Mouse (Mus musculus): ENCODE data around the gene Mef2a. TPM values are rescaled to one million over a fixed set of nuclear protein-coding genes. Genes with fewer than 3 reads are reported as not detected.

Mef2a gene
- total RNA-seq, 2 experiments from 2014 or later: 60.9 to 69.3 TPM

DNA sequence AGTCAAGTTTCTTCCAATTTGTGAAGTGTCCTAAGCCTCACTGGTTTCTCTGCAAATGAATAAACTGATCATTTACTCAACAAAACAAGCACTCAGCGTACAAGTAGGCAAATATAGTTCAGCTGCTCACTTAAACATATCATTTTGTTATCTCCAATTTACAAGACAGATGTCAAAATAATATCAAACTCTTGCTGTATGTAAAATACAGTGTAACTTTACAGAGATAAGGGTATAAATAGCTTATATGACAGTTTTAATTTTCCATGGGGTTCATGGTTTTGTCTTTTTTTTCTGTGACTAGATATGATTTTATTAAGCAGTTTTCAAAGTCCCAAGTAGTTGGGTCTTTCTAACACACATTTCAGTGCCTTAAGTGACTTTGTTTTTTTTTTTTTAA, 127.4 kb downstream of the Mef2a start:
- no peak for DNase-seq

DNA sequence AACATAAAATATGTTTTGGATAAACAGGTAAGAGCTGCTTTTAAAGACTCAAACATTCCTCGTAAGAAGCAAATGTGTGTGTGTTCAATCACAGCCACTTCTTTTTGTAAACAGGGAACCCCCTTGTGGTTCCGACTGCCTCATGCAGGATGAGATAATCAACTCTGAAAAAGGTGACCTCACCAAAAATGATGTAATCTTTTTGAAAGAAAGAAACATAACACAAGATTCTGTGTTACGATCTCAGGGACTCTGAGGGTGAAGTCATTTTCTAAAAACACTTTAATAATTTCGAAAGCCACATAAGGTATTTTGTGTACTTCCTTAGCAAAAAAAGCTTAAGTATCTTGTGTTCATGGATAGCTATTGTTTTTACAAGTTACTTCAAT, 128.8 kb downstream of the Mef2a start:
- no peak for DNase-seq

DNA sequence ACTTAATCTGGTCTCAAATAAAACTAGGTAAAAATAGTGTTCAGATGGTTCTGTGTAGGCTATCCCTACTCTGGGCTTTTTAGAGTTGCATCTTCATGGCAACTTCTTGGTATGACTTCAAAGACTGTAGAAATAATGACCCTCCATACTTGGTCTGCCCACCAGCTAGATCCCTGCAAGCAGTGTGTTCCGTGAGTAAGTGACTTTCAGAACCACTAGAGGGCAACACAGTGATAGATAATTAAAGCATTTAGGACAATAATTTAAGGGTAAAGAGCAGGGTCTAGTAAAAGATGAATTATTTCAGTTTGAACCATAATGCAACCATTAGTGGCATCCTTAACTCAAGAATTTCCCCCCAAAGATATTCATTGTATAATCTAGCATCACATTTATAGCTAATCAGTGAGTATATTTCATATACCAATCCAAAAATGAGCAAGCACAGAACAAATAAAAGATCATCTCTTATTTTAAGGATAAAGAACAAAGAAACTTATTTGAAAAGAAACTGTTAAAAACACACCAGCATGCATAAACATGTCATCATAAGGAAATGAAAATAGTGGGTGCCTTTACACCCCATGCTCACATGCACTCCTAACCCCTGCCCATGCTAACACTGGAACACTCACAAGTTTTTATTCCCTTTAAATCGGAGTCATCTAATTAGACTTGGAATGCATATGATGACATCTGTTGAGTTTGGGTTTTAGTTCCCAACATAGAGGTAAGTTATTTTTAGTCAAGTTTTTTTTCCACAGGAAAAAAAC, 129.4 kb downstream of the Mef2a start:
- no peak for DNase-seq

DNA sequence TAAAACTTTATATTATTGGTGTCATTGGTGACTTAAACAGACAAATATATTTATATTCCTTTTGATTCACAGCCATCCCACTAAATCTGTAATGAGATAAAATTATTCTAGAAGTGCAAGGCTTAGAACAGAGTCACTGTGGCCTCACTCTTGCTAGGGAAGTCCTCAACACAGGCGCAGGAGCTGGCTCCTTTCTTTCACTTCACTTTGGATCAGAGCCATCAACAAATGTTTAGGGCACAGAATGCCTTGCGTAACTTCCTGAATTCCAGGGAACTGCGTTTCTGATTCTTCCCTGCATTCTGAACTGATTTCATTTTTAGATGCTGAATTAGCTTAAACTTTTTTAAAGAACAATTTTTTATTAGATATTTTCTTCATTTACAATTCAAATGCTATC, 130.7 kb downstream of the Mef2a start:
- no peak for DNase-seq

GRCm38 (mm10) chr7:67237752-67238151, 134.9 kb downstream of the Mef2a start:
- no peak for DNase-seq

GRCm38 (mm10) chr7:67236351-67236750, 136.3 kb downstream of the Mef2a start:
- DNase-seq: no peak

DNA sequence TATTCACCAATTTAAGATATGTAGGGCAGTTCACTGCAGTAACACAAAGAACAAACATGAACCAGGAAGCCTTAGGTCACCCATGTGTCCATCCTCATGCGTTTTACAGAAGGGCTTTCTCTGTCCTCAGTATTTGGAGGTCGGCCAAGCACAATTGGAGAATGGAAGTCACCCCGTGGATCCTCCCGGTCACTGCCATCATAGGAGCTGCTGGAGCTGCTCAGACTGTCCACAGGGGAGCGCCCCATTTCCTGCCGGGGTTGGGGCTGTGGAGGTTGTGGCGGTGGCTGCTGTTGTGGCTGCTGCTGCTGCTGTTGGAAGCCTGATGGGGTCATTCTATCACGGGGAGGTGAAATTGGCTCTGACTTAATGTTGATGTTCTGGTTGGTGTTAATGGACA, 137.9 kb downstream of the Mef2a start:
- no peak for DNase-seq

- no peak for DNase-seq
Observed at GRCm38 (mm10) chr7:67232504-67232903, 140.2 kb downstream of the Mef2a start.

- DNase-seq: no peak
Observed at GRCm38 (mm10) chr7:67230640-67231140, 142.0 kb downstream of the Mef2a start.

DNA sequence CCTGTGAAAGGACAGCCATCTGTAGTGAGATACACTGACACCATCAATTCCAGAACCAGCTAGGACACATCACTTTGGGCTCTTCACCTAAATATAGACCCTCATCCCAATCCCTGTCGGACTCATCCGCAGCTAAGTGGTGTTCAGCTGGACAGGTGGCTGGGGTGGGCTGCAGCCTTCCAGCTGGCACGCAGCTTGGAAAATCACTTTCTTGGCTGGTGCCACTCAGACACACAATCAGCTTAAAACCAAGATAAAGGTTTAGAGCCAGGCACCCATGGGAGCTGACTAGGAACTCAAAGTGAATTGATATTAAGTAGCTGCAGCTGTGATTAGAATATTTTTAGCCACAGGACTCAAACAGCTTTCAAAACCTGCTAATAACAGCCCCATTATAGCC, 142.4 kb downstream of the Mef2a start:
- DNase-seq: peak; percentile 45

DNA sequence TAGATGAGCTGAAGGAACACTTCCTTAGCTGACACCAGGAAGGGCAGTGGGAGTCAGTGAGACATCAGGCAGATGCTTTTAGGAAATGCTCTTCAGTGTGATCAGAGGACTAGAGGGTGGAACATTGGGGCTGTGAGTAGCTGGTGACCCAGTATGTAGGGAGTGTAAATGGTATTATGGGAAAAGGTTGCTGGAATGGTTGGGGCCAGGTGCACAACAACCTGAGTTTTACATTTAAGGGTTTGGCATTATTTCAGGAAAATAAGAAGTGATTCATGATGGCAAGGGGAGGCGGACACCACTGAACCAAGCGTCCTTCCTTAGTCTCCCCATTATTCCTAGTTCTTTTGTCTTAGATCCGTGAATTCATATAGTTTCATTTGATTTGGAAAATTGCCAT, 143.0 kb downstream of the Mef2a start:
- no peak for DNase-seq

- no peak for DNase-seq
Observed at GRCm38 (mm10) chr7:67228891-67229602, 143.6 kb downstream of the Mef2a start.

- no peak for DNase-seq
Observed at GRCm38 (mm10) chr7:67228390-67228789, 144.3 kb downstream of the Mef2a start.

DNA sequence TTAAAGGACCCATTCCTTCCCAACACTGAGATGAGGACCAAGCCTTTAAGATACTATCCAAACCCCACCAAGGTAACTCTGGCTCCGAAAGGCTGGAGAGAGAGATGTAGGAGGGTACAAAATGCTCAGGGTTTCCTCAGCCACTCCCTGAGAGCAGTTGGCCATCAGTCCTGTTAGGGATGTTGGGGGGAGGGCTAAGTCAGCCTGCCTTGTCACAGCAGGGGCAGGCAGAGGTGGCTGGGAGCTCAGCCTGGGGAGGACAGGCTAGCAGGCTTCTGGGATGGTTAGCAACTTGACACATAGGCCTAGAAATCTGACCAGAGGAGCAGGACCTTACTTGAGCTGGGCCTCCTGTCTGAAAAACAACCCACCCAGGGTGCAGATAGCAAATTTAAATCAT, 145.1 kb downstream of the Mef2a start:
- no peak for DNase-seq

- DNase-seq: no peak
Observed at GRCm38 (mm10) chr7:67225943-67226625, 146.6 kb downstream of the Mef2a start.

- peak; percentile 98 for DNase-seq
Observed at GRCm38 (mm10) chr7:67222220-67222862, 150.3 kb downstream of the Mef2a start, which contains the start of gene Lysmd4. Gene Lysmd4, plus strand, starts transcription at chr7:67222544.

DNA sequence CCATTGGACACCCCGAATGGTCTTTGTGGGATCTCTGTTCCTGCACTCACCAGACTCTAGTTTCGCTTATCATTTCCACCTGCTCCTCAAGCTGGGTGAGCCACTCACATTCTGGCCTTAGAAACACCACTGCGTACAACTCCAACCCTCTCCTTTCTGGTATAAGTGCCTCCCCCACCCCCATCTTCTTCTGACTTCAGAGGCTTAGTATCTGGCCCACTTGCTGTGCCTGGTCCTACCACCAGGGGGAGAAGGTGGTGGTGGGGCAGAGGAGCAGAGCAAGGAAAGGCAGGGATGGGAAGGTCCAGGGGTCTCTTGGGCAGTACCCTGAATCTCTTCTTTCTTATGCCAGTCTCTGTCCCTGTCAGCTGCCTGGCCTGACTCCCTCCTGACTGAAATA, 155.6 kb downstream of the Mef2a start:
- no peak for DNase-seq

GRCm38 (mm10) chr7:67216351-67216750, 156.3 kb downstream of the Mef2a start:
- no peak for DNase-seq

DNA sequence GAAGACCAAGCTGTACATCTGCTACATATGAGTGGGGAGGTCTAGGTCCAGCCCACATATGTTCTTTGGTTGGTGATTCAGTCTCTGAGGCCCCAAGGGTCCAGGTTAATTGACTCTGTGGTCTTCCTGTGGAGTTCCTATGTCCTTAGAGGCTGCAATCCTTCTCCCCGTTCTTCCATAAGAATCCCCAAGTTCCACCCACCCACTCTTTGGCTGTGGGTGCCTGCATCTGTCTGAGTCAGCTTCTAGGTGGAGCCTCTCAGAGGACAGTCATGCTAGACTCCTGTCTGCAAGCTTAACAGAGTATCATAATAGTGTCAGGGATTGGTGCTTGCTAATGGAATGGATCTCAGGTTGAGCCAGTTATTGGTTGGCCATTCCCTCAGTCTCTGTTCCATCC, 159.1 kb downstream of the Mef2a start:
- no peak for DNase-seq

GRCm38 (mm10) chr7:67211971-67212370, 160.7 kb downstream of the Mef2a start:
- DNase-seq: no peak

- DNase-seq: no peak
Observed at GRCm38 (mm10) chr7:67211341-67211740, 161.3 kb downstream of the Mef2a start.

All from gastrocnemius, postnatal 25 days (tissue).